Mouse (Mus musculus) kidney, adult 10 weeks (tissue): Measurements from ENCODE around the gene Gm15293. TPM values are rescaled to one million over a fixed set of nuclear protein-coding genes. Genes with fewer than 3 reads are reported as not detected.

Source experiments
- polyA plus RNA-seq: library from polyadenylated mRNA; stranded (reverse); fragments of 350-450 nt; fragmentation: Illumina TruSeq; extraction: RNeasy Lipid Tissue Mini Kit (QIAGEN cat#74804); gene quantifications from one replicate; pipeline ENCODE4 v1.2.3, GENCODE M21; 2014; ENCODE audit warnings: low read depth, low replicate concordance

The Gm15293 gene
- polyA plus RNA-seq: not detected

GRCm38 (mm10) chr8:21201261-21201660, at the start of gene Gm15293:
TSS of gene Gm15293 (plus strand) at chr8:21201561.

GRCm38 (mm10) chr8:21161977-21162376, 39.4 kb upstream of the Gm15293 start, which contains the start of gene Defa22:
TSS of gene Defa22 (plus strand) at chr8:21162277.

GRCm38 (mm10) chr8:21191314-21191713, 10.0 kb upstream of the Gm15293 start, which contains the start of gene Defa31:
TSS of gene Defa31 (plus strand) at chr8:21191614.

Other genes with a start within 250 kb of the Gm15293 start
- gene Defa21, start 176.0 kb upstream of the Gm15293 start, polyA plus RNA-seq: not detected
- not detected for gene Defa23, start 146.5 kb upstream of the Gm15293 start, polyA plus RNA-seq
- gene Defa35, start 136.5 kb upstream of the Gm15293 start, polyA plus RNA-seq: not detected
- gene Defa25, start 117.1 kb upstream of the Gm15293 start, polyA plus RNA-seq: not detected
- not detected for gene Gm14851, start 105.5 kb upstream of the Gm15293 start, polyA plus RNA-seq
- not detected for gene Defa30, start 66.9 kb upstream of the Gm15293 start, polyA plus RNA-seq
- gene Defa22, start 39.3 kb upstream of the Gm15293 start, polyA plus RNA-seq: not detected
- gene Defa31, start 9.9 kb upstream of the Gm15293 start, polyA plus RNA-seq: 2.1 TPM
- not detected for gene Gm15292, start 48.2 kb downstream of the Gm15293 start, polyA plus RNA-seq
- not detected for gene Defa27, start 114.0 kb downstream of the Gm15293 start, polyA plus RNA-seq
- gene Defa29, start 125.5 kb downstream of the Gm15293 start, polyA plus RNA-seq: not detected
- gene Defa2, start 177.0 kb downstream of the Gm15293 start, polyA plus RNA-seq: not detected
- not detected for gene Defa33, start 190.2 kb downstream of the Gm15293 start, polyA plus RNA-seq
- not detected for gene Defa36, start 225.8 kb downstream of the Gm15293 start, polyA plus RNA-seq